Mouse (Mus musculus): ENCODE measurements at regions not wholly inside any gene's neighbourhood (a gene's known extent, or its start where the extent isn't known, plus 50 kb on each side); places are given as distances from the start of the nearest gene placed in this dataset.

DNA sequence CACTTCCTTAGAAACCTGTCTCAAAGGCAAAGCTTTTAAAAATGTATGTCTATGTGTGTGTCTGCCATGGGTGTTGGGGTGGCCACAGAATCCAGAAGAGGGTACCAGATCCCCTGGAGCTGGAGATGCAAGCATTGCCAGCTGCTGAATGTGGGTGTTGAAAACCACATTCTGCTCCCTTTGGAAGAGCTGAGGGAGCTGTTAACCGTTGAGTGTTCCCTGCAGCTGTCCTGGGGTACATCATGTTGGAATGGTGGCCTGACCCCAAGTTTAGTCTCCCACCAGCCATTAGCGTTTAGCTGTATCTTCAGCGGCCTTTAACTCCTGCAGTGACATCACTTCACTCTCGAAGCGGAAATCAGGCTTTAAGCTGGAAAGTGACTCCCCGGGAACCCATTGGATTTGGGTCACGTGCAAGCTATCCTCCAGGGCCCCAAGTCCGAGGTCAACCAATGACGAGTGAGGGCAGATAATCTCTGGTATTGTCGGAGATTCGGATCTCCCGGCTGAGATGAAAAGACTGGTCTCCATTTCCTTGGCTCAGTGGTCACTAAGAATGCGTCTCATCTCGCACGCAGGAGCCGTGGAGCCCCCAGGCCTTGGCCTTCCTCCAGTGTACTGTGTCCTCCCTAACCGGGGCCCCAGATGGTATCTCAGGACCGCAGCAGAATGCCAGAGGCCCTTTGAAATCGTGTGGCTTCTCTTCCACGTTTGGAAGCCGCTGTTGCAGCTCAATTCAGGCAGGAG, 412.9 kb upstream of the Tbx3 start:
- TF ChIP-seq POLR2A (IDR thresholded peaks at IDR 0.05; ENCODE audit: insufficient read depth, low read length) = no peak
- TF ChIP-seq CTCF (IDR thresholded peaks at IDR 0.05; ENCODE audit: low read depth, low read length) = no peak
- no peak for TF ChIP-seq EP300 (IDR thresholded peaks at IDR 0.05; ENCODE audit: insufficient read depth, low read depth, low read length)

Measured in ES-Bruce4 (cell line).